Mouse (Mus musculus) CH12.LX (cell line): ENCODE measurements around the gene Carnmt1. TPM values are rescaled to one million over a fixed set of nuclear protein-coding genes. Genes with fewer than 3 reads are reported as not detected.

ENCODE experiments used
- DNase-seq: peaks from one replicate; pipeline ENCODE4 v3.0.0-alpha.2; 2013; ENCODE audit errors: extremely low read depth
- H3K27ac ChIP-seq: 2 replicates; pipeline ENCODE4 v1.5.1; 2012; ENCODE audit warnings: low read depth, mild to moderate bottlenecking, control low read depth, moderate library complexity; ENCODE audit not compliant: insufficient read depth
- H3K27me3 ChIP-seq: replicated peaks from 2 replicates; pipeline ENCODE3; 2012; ENCODE audit warnings: inconsistent platforms
- H3K36me3 ChIP-seq, 2 experiments: replicated peaks in 1 of 2; 2 replicates each; pipeline versions ENCODE3 to v1.6.1; 2012; ENCODE audit warnings: inconsistent platforms in 1 of 2, low read length in 1 of 2, mild to moderate bottlenecking in 1 of 2, mixed read lengths in 1 of 2, moderate library complexity in 1 of 2; ENCODE audit not compliant: control insufficient read depth in 1 of 2, insufficient read depth in 1 of 2
- H3K4me1 ChIP-seq, 2 experiments: 2 replicates each; pipeline ENCODE4 v1.6.1; 2012; ENCODE audit warnings: inconsistent platforms in 1 of 2, moderate library complexity in 1 of 2; ENCODE audit not compliant: insufficient read depth in 2 of 2, control insufficient read depth in 1 of 2
- H3K4me2 ChIP-seq: 2 replicates; pipeline ENCODE4 v1.6.1; 2012; ENCODE audit warnings: low read depth, mild to moderate bottlenecking, control low read depth; ENCODE audit not compliant: poor library complexity, insufficient read depth, severe bottlenecking
- H3K4me3 ChIP-seq, 3 experiments: fragments of 150-350 bp in 1 of 3; sonication (generic) in 1 of 3; replicated peaks in 1 of 3; 2 replicates each; pipeline versions ENCODE3 to v1.5.1; 2011 to 2012; ENCODE audit warnings: low read depth in 2 of 3, low read length in 2 of 3, mild to moderate bottlenecking in 2 of 3, moderate library complexity in 2 of 3, control low read depth in 1 of 3, improper control_type of control experiment in 1 of 3, inconsistent platforms in 1 of 3, mixed read lengths in 1 of 3; ENCODE audit not compliant: poor library complexity in 1 of 3
- H3K79me2 ChIP-seq: replicated peaks from 2 replicates; pipeline ENCODE4 v1.6.1; 2012; ENCODE audit warnings: mild to moderate bottlenecking, moderate library complexity; ENCODE audit not compliant: control insufficient read depth, poor library complexity, insufficient read depth, severe bottlenecking; ENCODE audit errors: extremely low read depth
- H3K9ac ChIP-seq: 2 replicates; pipeline ENCODE4 v1.6.1; 2012; ENCODE audit warnings: low read depth, mild to moderate bottlenecking, control low read depth, moderate library complexity; ENCODE audit not compliant: insufficient read depth
- H3K9me3 ChIP-seq: replicated peaks from 2 replicates; pipeline ENCODE3; 2012; ENCODE audit warnings: low read length, inconsistent platforms, mixed read lengths
- CHD1 ChIP-seq: IDR thresholded peaks from 2 replicates; pipeline ENCODE4 v1.6.1; 2012; ENCODE audit warnings: low read depth, low read length, improper control_type of control experiment, inconsistent platforms
- E2F4 ChIP-seq: IDR thresholded peaks from 2 replicates; pipeline ENCODE4 v1.6.1; 2011; ENCODE audit warnings: low read depth, low read length, improper control_type of control experiment; ENCODE audit not compliant: insufficient replicate concordance
- ELF1 ChIP-seq: IDR thresholded peaks from 2 replicates; pipeline ENCODE4 v1.6.1; 2014; ENCODE audit warnings: low read depth, mild to moderate bottlenecking, inconsistent platforms, low read length, improper control_type of control experiment
- ETS1 ChIP-seq: conservative IDR thresholded peaks from 2 replicates; pipeline ENCODE4 v1.6.1; 2012; ENCODE audit warnings: low read depth, mild to moderate bottlenecking, inconsistent platforms, low read length, improper control_type of control experiment, moderate library complexity
- HCFC1 ChIP-seq: IDR thresholded peaks from 2 replicates; pipeline ENCODE4 v1.6.1; 2012; ENCODE audit warnings: low read depth, mild to moderate bottlenecking, inconsistent platforms, low read length, improper control_type of control experiment
- JUN ChIP-seq: IDR thresholded peaks from 2 replicates; pipeline ENCODE4 v1.6.1; 2011; ENCODE audit warnings: low read depth, mild to moderate bottlenecking, low read length, improper control_type of control experiment, moderate library complexity; ENCODE audit not compliant: insufficient read depth
- JUND ChIP-seq: conservative IDR thresholded peaks from 2 replicates; pipeline ENCODE4 v1.6.1; 2011; ENCODE audit warnings: low read depth, low read length, improper control_type of control experiment
- MAFK ChIP-seq: IDR thresholded peaks from 2 replicates; pipeline ENCODE4 v1.6.1; 2011; ENCODE audit warnings: low read length, improper control_type of control experiment; ENCODE audit not compliant: insufficient replicate concordance
- MAX ChIP-seq: IDR thresholded peaks from 2 replicates; pipeline ENCODE4 v1.6.1; 2011; ENCODE audit warnings: low read length, improper control_type of control experiment
- MAZ ChIP-seq: IDR thresholded peaks from 2 replicates; pipeline ENCODE4 v1.6.1; 2012; ENCODE audit warnings: low read depth, mild to moderate bottlenecking, inconsistent platforms, low read length, improper control_type of control experiment, moderate library complexity
- MYC ChIP-seq: IDR thresholded peaks from 2 replicates; pipeline ENCODE4 v1.6.1; 2011; ENCODE audit warnings: low read depth, mild to moderate bottlenecking, improper control_type of control experiment, low read length
- NELFE ChIP-seq: IDR thresholded peaks from 2 replicates; pipeline ENCODE4 v1.6.1; 2011; ENCODE audit warnings: low read depth, low read length, improper control_type of control experiment
- NRF1 ChIP-seq: IDR thresholded peaks from 2 replicates; pipeline ENCODE4 v1.6.1; 2014; ENCODE audit warnings: low read depth, mild to moderate bottlenecking, inconsistent platforms, low read length, improper control_type of control experiment, moderate library complexity
- PAX5 ChIP-seq: IDR thresholded peaks from 2 replicates; pipeline ENCODE4 v1.6.1; 2012; ENCODE audit warnings: low read length, inconsistent platforms, mixed read lengths
- POLR2AphosphoS2 ChIP-seq: IDR thresholded peaks from 2 replicates; pipeline ENCODE4 v1.6.1; 2011; ENCODE audit warnings: low read depth, low read length, improper control_type of control experiment
- RAD21 ChIP-seq: IDR thresholded peaks from 2 replicates; pipeline ENCODE4 v1.6.1; 2011; ENCODE audit warnings: low read depth, mild to moderate bottlenecking, low read length, improper control_type of control experiment, moderate library complexity
- RCOR1 ChIP-seq: conservative IDR thresholded peaks from 2 replicates; pipeline ENCODE4 v1.6.1; 2012; ENCODE audit warnings: low read depth, mild to moderate bottlenecking, inconsistent platforms, low read length, improper control_type of control experiment
- TBP ChIP-seq: conservative IDR thresholded peaks from 2 replicates; pipeline ENCODE4 v1.6.1; 2011; ENCODE audit warnings: low read depth, low read length, improper control_type of control experiment
- USF1 ChIP-seq: IDR thresholded peaks from 2 replicates; pipeline ENCODE4 v1.6.1; 2014; ENCODE audit warnings: low read depth, mild to moderate bottlenecking, inconsistent platforms, low read length, improper control_type of control experiment
- USF2 ChIP-seq: conservative IDR thresholded peaks from 2 replicates; pipeline ENCODE4 v1.6.1; 2011; ENCODE audit warnings: low read depth, low read length, improper control_type of control experiment
- ZC3H11A ChIP-seq: IDR thresholded peaks from 2 replicates; pipeline ENCODE4 v1.6.1; 2012; ENCODE audit warnings: low read depth, mild to moderate bottlenecking, inconsistent platforms, low read length, improper control_type of control experiment
- ZKSCAN1 ChIP-seq: IDR thresholded peaks from 2 replicates; pipeline ENCODE4 v1.6.1; 2012; ENCODE audit warnings: low read depth, inconsistent platforms, low read length, improper control_type of control experiment, borderline replicate concordance
- ZMIZ1 ChIP-seq: IDR thresholded peaks from 2 replicates; pipeline ENCODE4 v1.6.1; 2012; ENCODE audit warnings: low read depth, mild to moderate bottlenecking, inconsistent platforms, low read length, improper control_type of control experiment
- dilution Hi-C: fragments of 300-500 bp; cut with MboI; formaldehyde crosslinking; loops from 2 replicates; pipeline ENCODE4 v1.14.3; 2020; ENCODE audit warnings: low sequenced_read_pairs; ENCODE audit not compliant: extremely low pct_unique_long_range_greater_than_20kb, extremely low pct_ligation_motif_present
- in situ Hi-C: fragments of 300-500 bp; cut with MboI; formaldehyde crosslinking; loops from 3 replicates; pipeline ENCODE4 v1.14.3; 2019; ENCODE audit warnings: low sequenced_read_pairs, low pct_ligation_motif_present, low pct_unique_long_range_greater_than_20kb, mixed read lengths
- polyA plus RNA-seq: library from polyadenylated mRNA; unstranded; fragments of >175 nt; gene quantifications from 2 replicates; pipeline ENCODE4 v1.2.1, GENCODE M21; 2012; ENCODE audit warnings: low read depth; ENCODE audit not compliant: insufficient read length
- total RNA-seq, 2 experiments: library from RNA; depleted of rRNA; stranded (reverse); fragments of 300-350 nt in 1 of 2; fragments of >200 nt in 1 of 2; gene quantifications; 2 replicates each; pipeline ENCODE4 v1.2.3; 2012 to 2014

The Carnmt1 gene
- total and polyA plus RNA-seq, 3 experiments: 17.6 to 47.1 (median 41.7) TPM

DNA sequence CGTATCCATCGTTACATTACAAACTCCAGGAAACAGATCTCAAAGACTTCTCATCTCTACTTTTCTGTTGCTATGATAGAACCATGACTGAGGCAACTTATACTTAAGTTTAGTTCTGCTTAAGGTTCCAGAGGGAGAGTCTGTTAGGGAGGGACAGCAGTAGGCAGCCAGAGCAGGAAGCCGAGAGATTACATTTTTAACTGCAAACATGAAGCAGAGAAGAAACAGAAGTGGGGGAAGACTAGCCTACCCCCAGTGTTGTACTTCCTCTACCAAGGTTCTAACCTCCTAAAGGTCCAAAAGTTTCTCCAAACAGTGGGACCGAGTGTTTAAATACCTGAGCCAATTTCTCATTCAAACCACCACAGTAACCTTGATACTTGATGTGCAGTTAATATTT is 65.3 kb downstream of the Carnmt1 start:
- Histone ChIP-seq H3K9ac (no peak overlapping the region), H3K36me3 (no peaks in the 10 kb centered on the region), H3K9me3 (no peaks in the 10 kb centered on the region), H3K4me1 (no peaks in the 10 kb centered on the region), H3K79me2 (no peaks in the 10 kb centered on the region), H3K4me3 (no peak overlapping the region), H3K27me3 (no peaks in the 10 kb centered on the region), H3K4me2 (no peak overlapping the region), H3K27ac (no peak overlapping the region)
- in situ Hi-C loops (no loop called here), dilution Hi-C loops (no loop called here)
- TF ChIP-seq ZMIZ1 (no peak), POLR2AphosphoS2 (no peak), NELFE (no peak), NRF1 (no peak), USF1 (no peak), JUND (no peak), PAX5 (no peak), CHD1 (no peak), MYC (no peak), MAFK (no peak), MAX (no peak), HCFC1 (no peak)
- no peak for DNase-seq

DNA sequence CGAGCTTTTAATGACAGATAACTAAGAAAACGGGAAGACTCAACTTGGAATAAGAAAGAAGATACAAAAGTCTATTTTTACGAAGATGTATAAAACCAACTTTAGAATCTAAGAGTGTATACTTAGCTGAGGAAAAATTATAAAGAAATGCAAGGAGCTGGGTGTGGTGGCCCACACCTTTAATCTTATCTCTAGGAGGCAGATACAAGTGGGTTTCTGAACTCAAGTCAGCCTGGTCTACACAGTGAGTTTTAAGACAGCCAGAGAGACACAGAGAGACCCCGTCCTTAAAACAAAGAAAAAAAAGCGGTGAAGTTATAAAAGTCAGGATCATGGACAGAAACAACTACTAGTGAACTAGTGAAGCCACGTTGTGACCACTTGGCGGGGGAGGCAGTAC is 68.6 kb downstream of the Carnmt1 start:
- in situ Hi-C loops: no loop called here
- Histone ChIP-seq H3K9me3 (no peaks in the 10 kb centered on the region), H3K4me3 (no peak overlapping the region), H3K36me3 (no peaks in the 10 kb centered on the region), H3K4me1 (peaks cover 9 to 11% of the 10 kb centered on the region in 2 experiments; a peak in 2 of 4 replicates)
- TF ChIP-seq ZKSCAN1: no peak
- TF ChIP-seq ETS1: no peak
- TF ChIP-seq RAD21: no peak
- no peak for TF ChIP-seq MAZ
- TF ChIP-seq E2F4: no peak
- no peak for TF ChIP-seq MYC
- no peak for TF ChIP-seq RCOR1
- TF ChIP-seq JUN: no peak
- TF ChIP-seq ZC3H11A: no peak
- TF ChIP-seq TBP: no peak
- no peak for TF ChIP-seq USF2
- no peak for TF ChIP-seq ELF1
- TF ChIP-seq, all 38 proteins: peak for 0
- no peaks in the 10 kb centered on the region for H3K79me2 ChIP-seq
- no peak overlapping the region for H3K4me2 ChIP-seq
- dilution Hi-C loops: no loop called here
- no peak overlapping the region for H3K9ac ChIP-seq
- no peaks in the 10 kb centered on the region for H3K27me3 ChIP-seq
- DNase-seq: no peak
- H3K27ac ChIP-seq: no peak overlapping the region
